Mouse (Mus musculus) heart, embryonic 14.5 days (tissue): ENCODE data around the gene Gpbp1. TPM values are rescaled to one million over a fixed set of nuclear protein-coding genes. Genes with fewer than 3 reads are reported as not detected.

ENCODE experiments used
- ATAC-seq: fragments of 200-750 bp; cut with Nextera tagmentation; 2 replicates; pipeline ENCODE4 v1.8.0; 2017; ENCODE audit warnings: low read depth, moderate TSS enrichment; ENCODE audit not compliant: insufficient number of reproducible peaks, insufficient read depth, low FRiP score
- H3K27ac ChIP-seq, 2 experiments: fragments of 200-500 bp in 1 of 2; fragments of 300-500 bp in 1 of 2; sonication (generic) in 1 of 2; replicated peaks in 1 of 2; 2 replicates each; pipeline ENCODE4 v1.5.1; 2012 to 2014; ENCODE audit warnings: low read depth in 2 of 2, low read length in 2 of 2, control low read depth in 1 of 2, mild to moderate bottlenecking in 1 of 2, mixed read lengths in 1 of 2; ENCODE audit not compliant: control insufficient read depth in 1 of 2, insufficient read depth in 1 of 2
- H3K27me3 ChIP-seq: fragments of 300-500 bp; sonication (generic); 2 replicates; pipeline ENCODE4 v1.6.1; 2014; ENCODE audit warnings: mild to moderate bottlenecking, low read length, control low read depth; ENCODE audit not compliant: control insufficient read depth, insufficient read depth
- H3K36me3 ChIP-seq: fragments of 300-500 bp; sonication (generic); 2 replicates; pipeline ENCODE4 v1.6.1; 2014; ENCODE audit warnings: mild to moderate bottlenecking, control low read depth, low read length, mixed read lengths; ENCODE audit not compliant: control insufficient read depth, insufficient read depth
- H3K4me1 ChIP-seq, 2 experiments: fragments of 200-500 bp in 1 of 2; fragments of 300-500 bp in 1 of 2; sonication (generic) in 1 of 2; 2 replicates each; pipeline ENCODE4 v1.6.1; 2012 to 2014; ENCODE audit warnings: low read length in 2 of 2, control low read depth in 1 of 2, mixed read lengths in 1 of 2; ENCODE audit not compliant: control insufficient read depth in 2 of 2, insufficient read depth in 2 of 2
- H3K4me2 ChIP-seq: fragments of 300-500 bp; sonication (generic); 2 replicates; pipeline ENCODE4 v1.6.1; 2014; ENCODE audit warnings: mild to moderate bottlenecking, low read length
- H3K4me3 ChIP-seq, 2 experiments: fragments of 200-500 bp in 1 of 2; fragments of 300-500 bp in 1 of 2; sonication (generic) in 1 of 2; 2 replicates each; pipeline ENCODE4 v1.5.1; 2012 to 2014; ENCODE audit warnings: low read length in 2 of 2, mild to moderate bottlenecking in 2 of 2, control low read depth in 1 of 2, low read depth in 1 of 2, moderate library complexity in 1 of 2; ENCODE audit not compliant: control insufficient read depth in 1 of 2, insufficient read depth in 1 of 2
- H3K9ac ChIP-seq: fragments of 300-500 bp; sonication (generic); 2 replicates; pipeline ENCODE4 v1.6.1; 2014; ENCODE audit warnings: mild to moderate bottlenecking, low read length
- H3K9me3 ChIP-seq: fragments of 300-500 bp; sonication (generic); 2 replicates; pipeline ENCODE4 v1.6.1; 2016; ENCODE audit warnings: low read length, control low read depth; ENCODE audit not compliant: control insufficient read depth
- WGBS: fragments of 180-500 bp; shearing (Covaris S2); extraction: QIAGEN DNeasy Blood & Tissue Kit; methylation state at CpG from one replicate; pipeline ENCODE4 v1.1.7; 2014; 5-methylcytosine and 5-hydroxymethylcytosine counted together
- polyA plus RNA-seq: library from polyadenylated mRNA; unstranded; fragments of >200 nt; fragmentation: Nextera tagmentation; extraction: Ambion mirVana; gene quantifications from 2 replicates; pipeline ENCODE4 v1.2.1, GENCODE M21; 2014

Gpbp1 gene
- polyA plus RNA-seq, 1 experiment from 2014 or later, result 59.3 TPM

- Histone ChIP-seq H3K4me1 (no peaks in the 10 kb centered on the region; a peak in 1 of 4 replicates), H3K27me3 (no peaks in the 10 kb centered on the region), H3K4me3 (no peak overlapping the region), H3K9ac (no peak overlapping the region), H3K27ac (no peak overlapping the region), H3K36me3 (no peaks in the 10 kb centered on the region), H3K4me2 (no peak overlapping the region), H3K9me3 (no peaks in the 10 kb centered on the region)
- no peak for ATAC-seq
- WGBS, result 67% methylated on average over 1 of the region's 1 CpGs
Observed at GRCm38 (mm10) chr13:111391011-111391410, 98.9 kb downstream of the Gpbp1 start.

GRCm38 (mm10) chr13:111384011-111384985, 105.6 kb downstream of the Gpbp1 start:
- Histone ChIP-seq H3K9me3 (no peaks in the 10 kb centered on the region), H3K27ac (peak overlapping the region in 1 of 2 experiments; percentile 48; a peak in 2 of 4 replicates), H3K36me3 (no peaks in the 10 kb centered on the region), H3K27me3 (no peaks in the 10 kb centered on the region), H3K9ac (no peak overlapping the region), H3K4me1 (no peaks in the 10 kb centered on the region), H3K4me2 (no peak overlapping the region), H3K4me3 (no peak overlapping the region)
- WGBS, result 66% methylated on average over 12 of the region's 12 CpGs
- ATAC-seq, result no peak

Other genes with a start within 250 kb of the Gpbp1 start
- not detected in 2 replicates for gene Actbl2, start 235.1 kb downstream of the Gpbp1 start, polyA plus RNA-seq
- not detected in 2 replicates for gene Gm49496, start 59.8 kb upstream of the Gpbp1 start, polyA plus RNA-seq
- gene Gm10198, start 102.7 kb upstream of the Gpbp1 start, polyA plus RNA-seq, result not detected in 2 replicates
- 16.8 and 18.0 TPM in 2 replicates for gene Mier3, start 190.9 kb upstream of the Gpbp1 start, polyA plus RNA-seq